Mouse (Mus musculus) heart, embryonic 14.5 days (tissue): ENCODE results near the gene Kcnq1. TPM values are rescaled to one million over a fixed set of nuclear protein-coding genes. Genes with fewer than 3 reads are reported as not detected.

Experiments
- ATAC-seq: fragments of 200-750 bp; cut with Nextera tagmentation; 2 replicates; pipeline ENCODE4 v1.8.0; 2017; ENCODE audit warnings: low read depth, moderate TSS enrichment; ENCODE audit not compliant: insufficient number of reproducible peaks, insufficient read depth, low FRiP score
- H3K27ac ChIP-seq, 2 experiments: fragments of 200-500 bp in 1 of 2; fragments of 300-500 bp in 1 of 2; sonication (generic) in 1 of 2; replicated peaks in 1 of 2; 2 replicates each; pipeline ENCODE4 v1.5.1; 2012 to 2014; ENCODE audit warnings: low read depth in 2 of 2, low read length in 2 of 2, control low read depth in 1 of 2, mild to moderate bottlenecking in 1 of 2, mixed read lengths in 1 of 2; ENCODE audit not compliant: control insufficient read depth in 1 of 2, insufficient read depth in 1 of 2
- H3K27me3 ChIP-seq: fragments of 300-500 bp; sonication (generic); 2 replicates; pipeline ENCODE4 v1.6.1; 2014; ENCODE audit warnings: mild to moderate bottlenecking, low read length, control low read depth; ENCODE audit not compliant: control insufficient read depth, insufficient read depth
- H3K36me3 ChIP-seq: fragments of 300-500 bp; sonication (generic); 2 replicates; pipeline ENCODE4 v1.6.1; 2014; ENCODE audit warnings: mild to moderate bottlenecking, control low read depth, low read length, mixed read lengths; ENCODE audit not compliant: control insufficient read depth, insufficient read depth
- H3K4me1 ChIP-seq, 2 experiments: fragments of 200-500 bp in 1 of 2; fragments of 300-500 bp in 1 of 2; sonication (generic) in 1 of 2; 2 replicates each; pipeline ENCODE4 v1.6.1; 2012 to 2014; ENCODE audit warnings: low read length in 2 of 2, control low read depth in 1 of 2, mixed read lengths in 1 of 2; ENCODE audit not compliant: control insufficient read depth in 2 of 2, insufficient read depth in 2 of 2
- H3K4me2 ChIP-seq: fragments of 300-500 bp; sonication (generic); 2 replicates; pipeline ENCODE4 v1.6.1; 2014; ENCODE audit warnings: mild to moderate bottlenecking, low read length
- H3K4me3 ChIP-seq, 2 experiments: fragments of 200-500 bp in 1 of 2; fragments of 300-500 bp in 1 of 2; sonication (generic) in 1 of 2; 2 replicates each; pipeline ENCODE4 v1.5.1; 2012 to 2014; ENCODE audit warnings: low read length in 2 of 2, mild to moderate bottlenecking in 2 of 2, control low read depth in 1 of 2, low read depth in 1 of 2, moderate library complexity in 1 of 2; ENCODE audit not compliant: control insufficient read depth in 1 of 2, insufficient read depth in 1 of 2
- H3K9ac ChIP-seq: fragments of 300-500 bp; sonication (generic); 2 replicates; pipeline ENCODE4 v1.6.1; 2014; ENCODE audit warnings: mild to moderate bottlenecking, low read length
- H3K9me3 ChIP-seq: fragments of 300-500 bp; sonication (generic); 2 replicates; pipeline ENCODE4 v1.6.1; 2016; ENCODE audit warnings: low read length, control low read depth; ENCODE audit not compliant: control insufficient read depth
- WGBS: fragments of 180-500 bp; shearing (Covaris S2); extraction: QIAGEN DNeasy Blood & Tissue Kit; methylation state at CpG from one replicate; pipeline ENCODE4 v1.1.7; 2014; 5-methylcytosine and 5-hydroxymethylcytosine counted together
- polyA plus RNA-seq: library from polyadenylated mRNA; unstranded; fragments of >200 nt; fragmentation: Nextera tagmentation; extraction: Ambion mirVana; gene quantifications from 2 replicates; pipeline ENCODE4 v1.2.1, GENCODE M21; 2014

Gene Kcnq1
- polyA plus RNA-seq, 1 experiment from 2014 or later = 28.1 TPM

DNA sequence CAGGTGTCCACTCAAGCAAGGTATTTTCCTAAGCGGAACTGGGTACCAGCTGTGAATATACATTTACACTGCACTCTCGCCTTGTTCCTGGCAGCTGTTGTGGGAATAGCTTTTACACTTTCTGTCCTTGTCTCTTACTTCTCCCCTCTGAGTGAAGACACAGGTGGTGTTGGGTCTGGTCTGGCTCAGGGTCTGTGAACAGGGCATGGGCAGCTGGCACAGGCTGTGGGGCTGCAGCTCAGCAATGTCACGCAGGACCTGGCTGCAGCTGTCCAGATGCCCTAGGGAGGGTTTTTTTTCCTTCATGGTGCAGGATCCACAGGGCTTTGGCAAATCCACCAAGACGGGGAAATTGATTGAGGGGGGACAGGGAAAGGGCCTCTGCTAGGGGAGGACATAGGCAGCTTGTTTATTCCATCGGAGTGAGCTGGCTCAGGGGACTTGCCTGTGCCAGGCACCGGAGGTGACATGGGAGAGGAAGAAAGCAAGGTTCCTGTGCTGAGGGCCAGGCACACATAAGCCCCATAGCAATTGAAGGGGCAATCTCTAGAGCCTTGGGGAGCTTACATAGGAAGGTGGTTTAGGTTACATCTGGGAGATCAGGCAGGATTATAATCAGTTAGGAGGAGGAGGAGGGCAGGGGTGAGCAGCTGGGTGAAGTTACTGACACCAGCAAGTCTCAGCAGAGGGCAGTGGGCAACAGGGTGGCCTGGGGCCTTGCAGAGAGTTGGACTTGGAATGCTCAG lies 147.1 kb downstream of the Kcnq1 start:
- no peaks in the 10 kb centered on the region for H3K27me3 ChIP-seq
- no peak overlapping the region for H3K4me2 ChIP-seq
- no peak for ATAC-seq
- WGBS = 82% methylated on average over 6 of the region's 6 CpGs
- no peak overlapping the region for H3K9ac ChIP-seq
- no peak overlapping the region for H3K4me3 ChIP-seq
- H3K27ac ChIP-seq = no peak overlapping the region
- H3K4me1 ChIP-seq = peaks cover 3 to 9% of the 10 kb centered on the region in 2 experiments
- H3K9me3 ChIP-seq = peaks cover 18% of the 10 kb centered on the region
- H3K36me3 ChIP-seq = peaks cover 18% of the 10 kb centered on the region

DNA sequence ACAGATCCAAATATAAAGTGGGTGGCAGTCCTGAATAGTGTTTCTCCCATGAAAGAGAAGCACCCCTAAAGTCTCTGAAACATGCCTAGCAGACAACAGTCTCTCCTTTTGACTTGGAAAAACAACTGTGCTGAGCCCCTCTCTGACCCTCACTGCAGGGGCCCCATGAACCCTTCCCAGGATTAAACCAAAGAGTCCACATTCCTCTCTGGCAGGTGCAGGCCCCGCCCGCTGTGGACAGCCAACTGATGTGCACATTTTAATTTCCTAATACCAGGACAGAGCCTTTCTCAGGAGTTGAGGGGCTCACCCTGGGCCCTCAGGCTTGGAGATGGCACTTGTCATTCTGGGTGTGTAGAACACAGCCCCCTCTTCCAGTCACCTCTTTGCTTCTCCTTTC lies 148.7 kb downstream of the Kcnq1 start:
- H3K4me3 ChIP-seq = no peak overlapping the region
- H3K4me1 ChIP-seq = peaks cover 3 to 9% of the 10 kb centered on the region in 2 experiments
- no peak overlapping the region for H3K4me2 ChIP-seq
- H3K36me3 ChIP-seq = peaks cover 18% of the 10 kb centered on the region
- H3K27ac ChIP-seq = no peak overlapping the region
- ATAC-seq = no peak
- H3K9ac ChIP-seq = no peak overlapping the region
- no peaks in the 10 kb centered on the region for H3K27me3 ChIP-seq
- WGBS = 89% methylated on average over 2 of the region's 2 CpGs
- peaks cover 13% of the 10 kb centered on the region for H3K9me3 ChIP-seq

DNA sequence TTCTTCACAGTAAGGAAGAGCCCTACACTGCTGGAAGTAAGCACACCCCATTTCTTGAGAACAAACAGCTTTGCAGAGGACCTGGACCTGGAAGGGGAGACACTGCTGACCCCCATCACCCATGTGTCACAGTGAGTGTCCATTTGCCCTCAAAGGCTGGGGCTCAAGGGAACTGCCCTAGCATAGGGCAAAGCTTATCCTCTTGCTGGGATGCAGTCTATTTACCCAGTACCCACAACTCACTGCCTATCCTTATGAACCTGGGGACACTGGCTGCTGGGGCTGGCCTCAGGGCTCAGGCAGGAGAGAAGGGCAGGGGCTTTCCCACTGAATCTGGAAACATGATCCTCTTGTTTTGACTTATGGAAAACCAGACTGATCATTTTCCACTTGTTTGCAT lies 155.1 kb downstream of the Kcnq1 start:
- no peak overlapping the region for H3K9ac ChIP-seq
- no peak overlapping the region for H3K4me2 ChIP-seq
- no peaks in the 10 kb centered on the region for H3K9me3 ChIP-seq
- no peak for ATAC-seq
- H3K4me1 ChIP-seq = peaks cover 17 to 20% of the 10 kb centered on the region in 2 experiments
- H3K27ac ChIP-seq = no peak overlapping the region
- no peaks in the 10 kb centered on the region for H3K27me3 ChIP-seq
- no peak overlapping the region for H3K4me3 ChIP-seq
- peaks cover 9% of the 10 kb centered on the region; the same call in 1 of the 2 replicates for H3K36me3 ChIP-seq

DNA sequence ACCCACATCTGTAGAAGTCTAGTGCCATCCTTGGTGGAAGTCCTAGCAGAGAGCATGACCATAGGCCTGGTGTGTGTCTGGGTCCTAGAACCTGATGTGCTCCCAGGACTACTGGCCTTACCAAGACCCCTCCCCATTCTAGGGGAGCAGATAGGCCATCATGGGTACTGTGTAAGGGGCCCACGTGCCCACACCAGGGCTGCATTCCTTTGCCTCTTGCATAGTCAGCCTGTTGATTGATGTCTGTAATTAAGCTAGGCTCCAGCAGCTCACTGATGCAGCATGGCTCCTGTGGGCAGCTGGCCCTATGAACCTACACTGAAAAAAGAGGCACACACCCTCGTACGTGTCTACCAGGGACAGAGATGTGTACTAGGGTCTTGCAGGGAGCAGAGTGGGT lies 157.4 kb downstream of the Kcnq1 start:
- no peak overlapping the region for H3K9ac ChIP-seq
- no peak overlapping the region for H3K4me2 ChIP-seq
- WGBS = 44% methylated on average over 3 of the region's 3 CpGs
- H3K4me1 ChIP-seq = peaks cover 21 to 43% of the 10 kb centered on the region in 2 experiments
- H3K4me3 ChIP-seq = no peak overlapping the region
- H3K27ac ChIP-seq = no peak overlapping the region
- H3K36me3 ChIP-seq = peaks cover 5% of the 10 kb centered on the region; the same call in 1 of the 2 replicates
- H3K9me3 ChIP-seq = no peaks in the 10 kb centered on the region
- H3K27me3 ChIP-seq = no peaks in the 10 kb centered on the region
- ATAC-seq = no peak

DNA sequence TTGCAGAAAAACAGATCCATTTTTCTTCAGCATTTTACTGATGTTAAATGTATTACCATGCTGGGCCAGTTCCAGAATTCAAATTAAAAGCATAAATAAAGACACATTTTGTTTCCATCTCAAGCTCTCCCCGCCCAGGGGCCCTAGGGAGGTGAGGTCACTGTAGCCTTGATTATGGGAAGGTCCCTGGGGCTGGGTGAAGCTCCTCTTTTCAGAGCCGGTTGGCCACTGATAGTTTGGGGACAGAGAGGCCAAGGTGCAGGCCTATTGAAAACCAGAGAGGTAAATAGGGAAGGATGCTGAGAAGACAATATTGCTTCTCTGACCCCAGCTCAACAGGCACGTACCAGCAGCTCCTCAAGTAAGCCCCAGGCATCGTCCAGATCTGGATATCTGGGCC lies 157.8 kb downstream of the Kcnq1 start:
- Histone ChIP-seq H3K9me3 (no peaks in the 10 kb centered on the region), H3K4me1 (peaks cover 21 to 48% of the 10 kb centered on the region in 2 experiments), H3K4me3 (no peak overlapping the region), H3K9ac (no peak overlapping the region), H3K36me3 (peaks cover 5% of the 10 kb centered on the region; the same call in 1 of the 2 replicates), H3K4me2 (no peak overlapping the region), H3K27me3 (no peaks in the 10 kb centered on the region), H3K27ac (no peak overlapping the region)
- no peak for ATAC-seq
- WGBS = 78% methylated on average over 4 of the region's 4 CpGs

DNA sequence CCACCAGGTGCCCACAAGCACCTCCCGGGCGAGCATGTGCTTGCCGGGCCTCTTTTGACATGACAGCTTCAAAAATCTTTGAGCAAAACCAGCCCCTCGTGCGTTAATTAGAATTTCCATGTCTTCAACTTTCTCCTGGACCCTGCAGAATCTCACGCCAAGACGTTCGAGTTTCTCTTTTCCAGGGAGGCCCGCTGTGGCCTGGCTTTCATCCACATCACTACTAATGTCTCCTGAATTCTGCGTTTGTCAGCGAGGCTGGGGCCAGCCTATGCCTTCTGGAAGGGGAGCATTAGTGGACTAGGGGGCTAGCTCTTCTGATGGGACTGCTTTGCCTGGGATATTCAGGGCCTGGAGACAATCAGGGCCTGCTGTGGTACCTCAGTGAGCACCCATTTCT lies 159.2 kb downstream of the Kcnq1 start:
- 30% methylated on average over 11 of the region's 11 CpGs for WGBS
- no peaks in the 10 kb centered on the region for H3K9me3 ChIP-seq
- no peak overlapping the region for H3K4me3 ChIP-seq
- H3K27ac ChIP-seq = no peak overlapping the region
- H3K36me3 ChIP-seq = peaks cover 5% of the 10 kb centered on the region; the same call in 1 of the 2 replicates
- no peak for ATAC-seq
- H3K27me3 ChIP-seq = no peaks in the 10 kb centered on the region
- H3K4me1 ChIP-seq = peaks cover 21 to 53% of the 10 kb centered on the region in 2 experiments
- H3K9ac ChIP-seq = no peak overlapping the region
- no peak overlapping the region for H3K4me2 ChIP-seq

DNA sequence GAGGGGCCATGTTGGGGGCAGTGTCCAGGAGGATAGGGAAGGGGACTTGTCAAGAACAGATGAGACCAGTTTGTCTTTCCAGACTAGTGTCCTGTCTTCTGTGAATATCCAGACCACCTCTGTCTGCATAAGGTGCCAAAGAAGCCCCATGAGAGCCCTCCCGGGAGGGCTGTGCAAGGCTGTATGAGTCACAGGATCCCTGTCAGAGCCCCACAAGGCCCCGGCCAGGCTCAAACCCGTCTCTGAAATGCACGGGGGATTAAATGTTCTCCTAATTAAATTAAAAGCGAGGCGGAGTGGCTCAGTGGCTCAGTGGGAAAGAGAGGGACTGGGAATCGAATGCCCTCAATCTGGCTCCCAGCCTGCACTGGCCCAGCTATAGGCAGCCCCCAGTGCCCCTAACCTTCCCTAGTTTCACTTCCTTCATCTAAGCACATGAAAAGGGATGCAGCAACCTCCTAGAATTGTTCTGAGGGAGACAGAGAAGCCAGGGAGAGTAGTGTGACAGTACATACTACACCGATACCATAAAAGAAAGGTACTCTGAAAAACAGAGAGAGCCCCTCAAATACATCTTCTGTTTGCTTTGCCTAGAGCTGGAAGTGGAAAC lies 159.8 kb downstream of the Kcnq1 start:
- ATAC-seq = no peak
- Histone ChIP-seq H3K4me2 (no peak overlapping the region), H3K9ac (no peak overlapping the region), H3K27me3 (no peaks in the 10 kb centered on the region), H3K27ac (no peak overlapping the region), H3K4me3 (no peak overlapping the region), H3K9me3 (no peaks in the 10 kb centered on the region), H3K36me3 (peaks cover 4% of the 10 kb centered on the region; the same call in 1 of the 2 replicates), H3K4me1 (peaks cover 21 to 53% of the 10 kb centered on the region in 2 experiments)
- WGBS = 44% methylated on average over 8 of the region's 8 CpGs
